Mouse (Mus musculus) cerebellum, adult 2 months (tissue): Measurements from ENCODE around the gene Ube2c.

Experiments
- CTCF ChIP-seq: fragments of 200-500 bp; IDR thresholded peaks from 2 replicates; pipeline ENCODE4 v1.5.1; 2011; ENCODE audit warnings: low read depth, mild to moderate bottlenecking, control low read depth, low read length, moderate library complexity, borderline replicate concordance; ENCODE audit not compliant: insufficient read depth
- POLR2A ChIP-seq: fragments of 200-500 bp; IDR thresholded peaks from 2 replicates; pipeline ENCODE4 v1.6.1; 2011; ENCODE audit warnings: low read length, control low read depth, borderline replicate concordance; ENCODE audit not compliant: insufficient read depth

GRCm38 (mm10) chr2:164817703-164818102 is 48.0 kb downstream of the Ube2c start:
- TF ChIP-seq POLR2A (no peak), CTCF (no peak)
